Mouse (Mus musculus) heart, embryonic 10.5 days (tissue): ENCODE measurements around the gene Olfr1195. TPM values are rescaled to one million over a fixed set of nuclear protein-coding genes. Genes with fewer than 3 reads are reported as not detected.
"Not testable (repeated sequence)": the region's sequence is repeated elsewhere in the genome, so short reads cannot be mapped to it uniquely, and the experiment has no call there.

Experiments
- DNase-seq: peaks from one replicate; pipeline ENCODE4 v3.0.0-alpha.2; 2017; ENCODE audit warnings: low spot score
- H3K27ac ChIP-seq: fragments of 300-500 bp; sonication (generic); 2 replicates; pipeline ENCODE4 v1.5.1; 2016; ENCODE audit warnings: mild to moderate bottlenecking
- H3K27me3 ChIP-seq: fragments of 300-500 bp; sonication (generic); 2 replicates; pipeline ENCODE4 v1.6.1; 2016; ENCODE audit warnings: mild to moderate bottlenecking; ENCODE audit not compliant: poor library complexity, insufficient read depth, severe bottlenecking
- H3K36me3 ChIP-seq: fragments of 300-500 bp; sonication (generic); 2 replicates; pipeline ENCODE4 v1.6.1; 2016; ENCODE audit warnings: mild to moderate bottlenecking, moderate library complexity
- H3K4me1 ChIP-seq: fragments of 300-500 bp; sonication (generic); 2 replicates; pipeline ENCODE4 v1.6.1; 2016; ENCODE audit warnings: mild to moderate bottlenecking
- H3K4me3 ChIP-seq: fragments of 300-500 bp; sonication (generic); 2 replicates; pipeline ENCODE4 v1.5.1; 2016; ENCODE audit warnings: mild to moderate bottlenecking, moderate library complexity
- H3K9me3 ChIP-seq: fragments of 300-500 bp; sonication (generic); 2 replicates; pipeline ENCODE4 v1.6.1; 2016; ENCODE audit warnings: mild to moderate bottlenecking, moderate library complexity
- WGBS: fragments of 180-500 bp; shearing (Covaris S2); methylation state at CpG from one replicate; pipeline ENCODE4 v1.1.7; 2016; 5-methylcytosine and 5-hydroxymethylcytosine counted together
- polyA plus RNA-seq: library from polyadenylated mRNA; unstranded; fragments of >200 nt; fragmentation: Nextera tagmentation; extraction: Ambion mirVana; gene quantifications from 2 replicates; pipeline ENCODE4 v1.2.1, GENCODE M21; 2016

Gene Olfr1195
- polyA plus RNA-seq: not detected in 2 replicates

- Histone ChIP-seq H3K36me3 (no peaks in the 10 kb centered on the region), H3K27ac (no peak within 1 kb of the TSS), H3K9me3 (no peaks in the 10 kb centered on the region), H3K4me3 (no peak within 1 kb of the TSS), H3K27me3 (no peaks in the 10 kb centered on the region), H3K4me1 (no peaks in the 10 kb centered on the region)
- no peak for DNase-seq
Observed at GRCm38 (mm10) chr2:88689087-88689486, at the start of gene Olfr1195. Gene Olfr1195 (minus strand): TSS chr2:88689187.

DNA sequence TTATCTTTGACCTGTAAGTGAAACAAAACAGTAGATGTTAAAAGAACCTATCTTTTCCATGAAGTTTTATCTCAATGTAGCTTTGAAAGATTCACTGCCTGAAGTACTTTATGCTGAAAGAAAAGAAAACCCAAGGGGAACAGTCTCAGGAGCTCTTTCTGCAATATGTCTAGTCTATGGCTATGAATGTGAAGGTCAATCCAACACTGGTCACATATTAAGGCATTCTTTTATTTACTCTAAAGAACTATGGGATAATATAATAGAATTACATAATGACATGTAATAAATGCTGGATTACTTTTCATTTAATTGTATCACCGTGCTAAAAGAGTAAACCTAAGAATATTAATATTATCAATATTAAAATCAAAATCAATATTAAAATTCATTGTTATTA lies 43.3 kb upstream of the Olfr1195 start, which contains the start of gene Olfr1197:
Olfr1197 (minus strand) TSS at position 101 of the 400 bp plus-strand sequence.
- Histone ChIP-seq H3K4me1 (no peaks in the 10 kb centered on the region), H3K27ac (no peak within 1 kb of the TSS), H3K27me3 (no peaks in the 10 kb centered on the region), H3K9me3 (no peaks in the 10 kb centered on the region), H3K36me3 (no peaks in the 10 kb centered on the region), H3K4me3 (no peak within 1 kb of the TSS)
- WGBS: 80% methylated on average over 1 of the region's 1 CpGs
- DNase-seq: no peak

GRCm38 (mm10) chr2:88704497-88704896 lies 15.5 kb upstream of the Olfr1195 start, which contains the start of gene Olfr1196:
Gene Olfr1196 (minus strand): TSS chr2:88704597.
- no peak within 1 kb of the TSS for H3K27ac ChIP-seq
- H3K27me3 ChIP-seq: no peaks in the 10 kb centered on the region
- H3K4me3 ChIP-seq: no peak within 1 kb of the TSS
- DNase-seq: no peak
- H3K9me3 ChIP-seq: no peaks in the 10 kb centered on the region
- 86% methylated on average over 2 of the region's 2 CpGs for WGBS
- no peaks in the 10 kb centered on the region for H3K36me3 ChIP-seq
- no peaks in the 10 kb centered on the region for H3K4me1 ChIP-seq

GRCm38 (mm10) chr2:88675328-88675727 lies 13.7 kb downstream of the Olfr1195 start, which contains the start of gene Olfr1193:
Gene Olfr1193 (plus strand): TSS chr2:88675628.
- not testable (repeated sequence) for H3K9me3 ChIP-seq, H3K4me1 ChIP-seq, H3K4me3 ChIP-seq, H3K36me3 ChIP-seq, H3K27me3 ChIP-seq, H3K27ac ChIP-seq, DNase-seq

GRCm38 (mm10) chr2:88648209-88648608 lies 40.8 kb downstream of the Olfr1195 start, which contains the start of gene Olfr1192-ps1:
Gene Olfr1192-ps1 (plus strand): TSS chr2:88648509.
- Histone ChIP-seq H3K27me3 (no peaks in the 10 kb centered on the region), H3K4me3 (no peak within 1 kb of the TSS), H3K27ac (no peak within 1 kb of the TSS), H3K4me1 (no peaks in the 10 kb centered on the region), H3K36me3 (no peaks in the 10 kb centered on the region), H3K9me3 (no peaks in the 10 kb centered on the region)
- no peak for DNase-seq
- WGBS: 47% methylated on average over 1 of the region's 1 CpGs

GRCm38 (mm10) chr2:88640242-88640641 lies 48.7 kb downstream of the Olfr1195 start, which contains the start of gene Olfr1191-ps1:
Gene Olfr1191-ps1 (plus strand): TSS chr2:88640542.
- not testable (repeated sequence) for H3K27ac ChIP-seq, H3K27me3 ChIP-seq, DNase-seq, H3K4me1 ChIP-seq, H3K9me3 ChIP-seq, H3K4me3 ChIP-seq, H3K36me3 ChIP-seq
- 90% methylated on average over 1 of the region's 1 CpGs for WGBS

Other genes starting within 250 kb of the Olfr1195 start
- not detected in 2 replicates for gene Gm13757, start 240.1 kb downstream of the Olfr1195 start, polyA plus RNA-seq
- not detected in 2 replicates for gene Olfr1183, start 234.3 kb downstream of the Olfr1195 start, polyA plus RNA-seq
- gene Olfr1184, start 205.6 kb downstream of the Olfr1195 start, polyA plus RNA-seq: not detected in 2 replicates
- not detected in 2 replicates for gene Olfr1185-ps1, start 195.9 kb downstream of the Olfr1195 start, polyA plus RNA-seq
- not detected in 2 replicates for gene Olfr1186, start 170.6 kb downstream of the Olfr1195 start, polyA plus RNA-seq
- not detected in 2 replicates for gene Olfr1188, start 132.3 kb downstream of the Olfr1195 start, polyA plus RNA-seq
- gene Olfr1189, start 102.7 kb downstream of the Olfr1195 start, polyA plus RNA-seq: not detected in 2 replicates
- gene Olfr1191-ps1, start 48.6 kb downstream of the Olfr1195 start, polyA plus RNA-seq: not detected in 2 replicates
- not detected in 2 replicates for gene Olfr1192-ps1, start 40.7 kb downstream of the Olfr1195 start, polyA plus RNA-seq
- not detected in 2 replicates for gene Olfr1193, start 13.6 kb downstream of the Olfr1195 start, polyA plus RNA-seq
- gene Olfr1196, start 15.4 kb upstream of the Olfr1195 start, polyA plus RNA-seq: not detected in 2 replicates
- gene Olfr1197, start 43.2 kb upstream of the Olfr1195 start, polyA plus RNA-seq: not detected in 2 replicates
- not detected in 2 replicates for gene Olfr1198, start 62.2 kb upstream of the Olfr1195 start, polyA plus RNA-seq
- not detected in 2 replicates for gene Olfr1199, start 71.3 kb upstream of the Olfr1195 start, polyA plus RNA-seq
- not detected in 2 replicates for gene Olfr1200, start 81.3 kb upstream of the Olfr1195 start, polyA plus RNA-seq
- gene Olfr1201, start 103.8 kb upstream of the Olfr1195 start, polyA plus RNA-seq: not detected in 2 replicates
- not detected in 2 replicates for gene Olfr1202, start 125.3 kb upstream of the Olfr1195 start, polyA plus RNA-seq
- gene Olfr1205, start 140.6 kb upstream of the Olfr1195 start, polyA plus RNA-seq: not detected in 2 replicates
- not detected in 2 replicates for gene Olfr1204, start 160.1 kb upstream of the Olfr1195 start, polyA plus RNA-seq
- not detected in 2 replicates for gene Olfr1206, start 174.0 kb upstream of the Olfr1195 start, polyA plus RNA-seq
- gene Olfr1208, start 213.1 kb upstream of the Olfr1195 start, polyA plus RNA-seq: not detected in 2 replicates
- gene Olfr1209, start 226.0 kb upstream of the Olfr1195 start, polyA plus RNA-seq: not detected in 2 replicates
- not detected in 2 replicates for gene Olfr1211, start 248.9 kb upstream of the Olfr1195 start, polyA plus RNA-seq